Mouse (Mus musculus): ENCODE data around the gene Gm28053. TPM values are rescaled to one million over a fixed set of nuclear protein-coding genes. Genes with fewer than 3 reads are reported as not detected.

The Gm28053 gene
- polyA plus RNA-seq, 1 experiment from 2014 or later: not detected

- no peaks in the 10 kb centered on the region for H3K27me3 ChIP-seq (replicated peaks)
- no peak for ATAC-seq (replicated peaks)
- 96% methylated on average over 1 of the region's 1 CpGs for WGBS
These were observed 15.3 kb downstream of the Gm28053 start for GRCm38 (mm10) chr6:48733660-48734059.

GRCm38 (mm10) chr6:48737053-48737452 is 18.6 kb downstream of the Gm28053 start:
- H3K4me3 ChIP-seq: no peak overlapping the region
- no peak overlapping the region for H3K9ac ChIP-seq
- 88% methylated on average over 2 of the region's 2 CpGs for WGBS
- no peaks in the 10 kb centered on the region; the same call in 1 of the 2 replicates for H3K4me1 ChIP-seq
- no peaks in the 10 kb centered on the region for H3K9me3 ChIP-seq
- H3K36me3 ChIP-seq (replicated peaks): no peaks in the 10 kb centered on the region
- no peak for ATAC-seq (replicated peaks)
- H3K27ac ChIP-seq: no peak overlapping the region
- no peak overlapping the region for H3K4me2 ChIP-seq
- peaks cover 10% of the 10 kb centered on the region for H3K27me3 ChIP-seq (replicated peaks)

More at GRCm38 (mm10) chr6:48733660-48734059, 15.3 kb downstream of the Gm28053 start:
- Histone ChIP-seq H3K4me2 (no peak overlapping the region), H3K9me3 (no peaks in the 10 kb centered on the region), H3K4me1 (no peaks in the 10 kb centered on the region), H3K9ac (no peak overlapping the region), H3K36me3 (replicated peaks) (no peaks in the 10 kb centered on the region), H3K4me3 (no peak overlapping the region), H3K27ac (no peak overlapping the region)

- Histone ChIP-seq H3K4me2 (no peak overlapping the region), H3K9ac (no peak overlapping the region), H3K9me3 (no peaks in the 10 kb centered on the region), H3K36me3 (replicated peaks) (no peaks in the 10 kb centered on the region), H3K27me3 (replicated peaks) (peaks cover 16% of the 10 kb centered on the region), H3K4me3 (no peak overlapping the region), H3K4me1 (peaks cover 5% of the 10 kb centered on the region; the same call in 1 of the 2 replicates), H3K27ac (no peak overlapping the region)
- WGBS: 87% methylated on average over 5 of the region's 5 CpGs
- ATAC-seq (replicated peaks): no peak
These were observed 19.3 kb downstream of the Gm28053 start for GRCm38 (mm10) chr6:48737688-48738087.

GRCm38 (mm10) chr6:48738961-48739779 is 20.8 kb downstream of the Gm28053 start, which contains the start of gene Gimap1:
Gimap1 (plus strand) TSS chr6:48739054.
- no peaks in the 10 kb centered on the region for H3K9me3 ChIP-seq
- no peak for ATAC-seq (replicated peaks)
- H3K4me1 ChIP-seq: peaks cover 11% of the 10 kb centered on the region; the same call in 1 of the 2 replicates
- no peaks in the 10 kb centered on the region for H3K36me3 ChIP-seq (replicated peaks)
- no peak within 1 kb of the TSS for H3K4me2 ChIP-seq
- 83% methylated on average over 15 of the region's 15 CpGs for WGBS
- H3K27ac ChIP-seq: no peak within 1 kb of the TSS
- no peak within 1 kb of the TSS for H3K4me3 ChIP-seq
- H3K9ac ChIP-seq: no peak within 1 kb of the TSS
- peaks cover 26% of the 10 kb centered on the region for H3K27me3 ChIP-seq (replicated peaks)

GRCm38 (mm10) chr6:48739780-48740055 is 21.3 kb downstream of the Gm28053 start:
- ATAC-seq (replicated peaks): no peak
- WGBS: 96% methylated on average over 3 of the region's 3 CpGs
- Histone ChIP-seq H3K27me3 (replicated peaks) (peaks cover 27% of the 10 kb centered on the region), H3K9me3 (no peaks in the 10 kb centered on the region), H3K9ac (no peak overlapping the region), H3K4me2 (no peak overlapping the region), H3K27ac (no peak overlapping the region), H3K4me1 (peaks cover 11% of the 10 kb centered on the region; the same call in 1 of the 2 replicates), H3K4me3 (no peak overlapping the region), H3K36me3 (replicated peaks) (no peaks in the 10 kb centered on the region)

GRCm38 (mm10) chr6:48740501-48741169 is 22.2 kb downstream of the Gm28053 start:
- ATAC-seq (replicated peaks): no peak
- H3K4me3 ChIP-seq: no peak overlapping the region
- no peak overlapping the region for H3K4me2 ChIP-seq
- peaks cover 27% of the 10 kb centered on the region for H3K27me3 ChIP-seq (replicated peaks)
- no peaks in the 10 kb centered on the region for H3K36me3 ChIP-seq (replicated peaks)
- H3K4me1 ChIP-seq: peaks cover 11% of the 10 kb centered on the region; the same call in 1 of the 2 replicates
- no peak overlapping the region for H3K9ac ChIP-seq
- 88% methylated on average over 3 of the region's 3 CpGs for WGBS
- no peaks in the 10 kb centered on the region for H3K9me3 ChIP-seq
- H3K27ac ChIP-seq: no peak overlapping the region

- Histone ChIP-seq H3K27ac (no peak overlapping the region), H3K4me3 (no peak overlapping the region), H3K4me2 (no peak overlapping the region), H3K27me3 (replicated peaks) (peaks cover 27% of the 10 kb centered on the region), H3K9me3 (no peaks in the 10 kb centered on the region), H3K9ac (no peak overlapping the region), H3K36me3 (replicated peaks) (no peaks in the 10 kb centered on the region), H3K4me1 (peaks cover 11% of the 10 kb centered on the region; the same call in 1 of the 2 replicates)
- no peak for ATAC-seq (replicated peaks)
- WGBS: 36% methylated on average over 3 of the region's 3 CpGs
These were observed 22.9 kb downstream of the Gm28053 start for GRCm38 (mm10) chr6:48741273-48741672.

GRCm38 (mm10) chr6:48741711-48742206 is 23.4 kb downstream of the Gm28053 start:
- Histone ChIP-seq H3K27ac (no peak overlapping the region), H3K36me3 (replicated peaks) (no peaks in the 10 kb centered on the region), H3K4me2 (peak overlapping the region; percentile 92), H3K4me3 (peak overlapping the region; percentile 50; the same call in 1 of the 2 replicates), H3K9ac (no peak overlapping the region), H3K9me3 (no peaks in the 10 kb centered on the region), H3K4me1 (peaks cover 11% of the 10 kb centered on the region; the same call in 1 of the 2 replicates), H3K27me3 (replicated peaks) (peaks cover 27% of the 10 kb centered on the region)
- peak; percentile 68; the same call in 1 of the 2 replicates for ATAC-seq (replicated peaks)
- WGBS: 34% methylated on average over 9 of the region's 9 CpGs

- peak; percentile 82 for ATAC-seq (replicated peaks)
- peak overlapping the region; percentile 50 for H3K4me3 ChIP-seq
- peaks cover 27% of the 10 kb centered on the region for H3K27me3 ChIP-seq (replicated peaks)
- peak overlapping the region; percentile 48; the same call in 1 of the 2 replicates for H3K27ac ChIP-seq
- H3K4me2 ChIP-seq: peak overlapping the region; percentile 92
- peaks cover 11% of the 10 kb centered on the region; the same call in 1 of the 2 replicates for H3K4me1 ChIP-seq
- WGBS: 4% methylated on average over 52 of the region's 52 CpGs
- peak overlapping the region; percentile 62 for H3K9ac ChIP-seq
- no peaks in the 10 kb centered on the region for H3K9me3 ChIP-seq
- H3K36me3 ChIP-seq (replicated peaks): no peaks in the 10 kb centered on the region
These were observed 24.3 kb downstream of the Gm28053 start for GRCm38 (mm10) chr6:48742422-48743351.

- H3K9me3 ChIP-seq: no peaks in the 10 kb centered on the region
- 65% methylated on average over 2 of the region's 2 CpGs for WGBS
These were observed 27.1 kb downstream of the Gm28053 start for GRCm38 (mm10) chr6:48745490-48745889.

GRCm38 (mm10) chr6:48745959-48746889 is 27.8 kb downstream of the Gm28053 start, which contains the start of gene Gimap5:
Gimap5 (plus strand) TSS chr6:48746197.
- no peaks in the 10 kb centered on the region for H3K36me3 ChIP-seq (replicated peaks)
- 51% methylated on average over 16 of the region's 16 CpGs for WGBS
- ATAC-seq (replicated peaks): no peak
- H3K9me3 ChIP-seq: no peaks in the 10 kb centered on the region
- no peak within 1 kb of the TSS for H3K4me2 ChIP-seq
- H3K9ac ChIP-seq: no peak within 1 kb of the TSS
- H3K4me1 ChIP-seq: peaks cover 11% of the 10 kb centered on the region; the same call in 1 of the 2 replicates
- H3K27ac ChIP-seq: no peak within 1 kb of the TSS
- H3K27me3 ChIP-seq (replicated peaks): peaks cover 20% of the 10 kb centered on the region
- no peak within 1 kb of the TSS for H3K4me3 ChIP-seq

More at GRCm38 (mm10) chr6:48745490-48745889, 27.1 kb downstream of the Gm28053 start:
- no peak overlapping the region for H3K4me2 ChIP-seq
- no peak overlapping the region for H3K27ac ChIP-seq
- peaks cover 11% of the 10 kb centered on the region; the same call in 1 of the 2 replicates for H3K4me1 ChIP-seq
- no peak for ATAC-seq (replicated peaks)
- H3K27me3 ChIP-seq (replicated peaks): peaks cover 24% of the 10 kb centered on the region
- no peaks in the 10 kb centered on the region for H3K36me3 ChIP-seq (replicated peaks)
- no peak overlapping the region for H3K4me3 ChIP-seq
- no peak overlapping the region for H3K9ac ChIP-seq
